Mouse (Mus musculus) intestine, embryonic 14.5 days (tissue): ENCODE measurements at regions not wholly inside any gene's neighbourhood (a gene's known extent, or its start where the extent isn't known, plus 50 kb on each side); places are given as distances from the start of the nearest gene placed in this dataset.

ENCODE experiments used
- ATAC-seq: fragments of 200-750 bp; cut with Nextera tagmentation; replicated peaks from 2 replicates; pipeline ENCODE4 v1.8.0; 2017; ENCODE audit warnings: low read depth, moderate number of reproducible peaks, moderate TSS enrichment, moderate library complexity; ENCODE audit not compliant: low FRiP score, low TSS enrichment
- DNase-seq: peaks from one replicate; pipeline ENCODE4 v3.0.0-alpha.2; 2018; ENCODE audit warnings: low spot score
- H3K27ac ChIP-seq: fragments of 300-500 bp; sonication (generic); 2 replicates; pipeline ENCODE4 v1.5.1; 2014; ENCODE audit warnings: low read depth, mild to moderate bottlenecking, control low read depth
- H3K27me3 ChIP-seq: fragments of 300-500 bp; sonication (generic); replicated peaks from 2 replicates; pipeline ENCODE4 v1.6.1; 2014; ENCODE audit warnings: low read length, control low read depth; ENCODE audit not compliant: control insufficient read depth, insufficient read depth
- H3K36me3 ChIP-seq: fragments of 300-500 bp; sonication (generic); 2 replicates; pipeline ENCODE4 v1.6.1; 2014; ENCODE audit warnings: low read length, control low read depth; ENCODE audit not compliant: control insufficient read depth, insufficient read depth
- H3K4me1 ChIP-seq: fragments of 300-500 bp; sonication (generic); replicated peaks from 2 replicates; pipeline ENCODE4 v1.6.1; 2014; ENCODE audit warnings: low read length, control low read depth, mixed read lengths; ENCODE audit not compliant: control insufficient read depth, insufficient read depth
- H3K4me2 ChIP-seq: fragments of 300-500 bp; sonication (generic); 2 replicates; pipeline ENCODE4 v1.6.1; 2014; ENCODE audit warnings: low read length
- H3K4me3 ChIP-seq: fragments of 300-500 bp; sonication (generic); 2 replicates; pipeline ENCODE4 v1.5.1; 2014; ENCODE audit warnings: low read depth, low read length, control low read depth, mixed read lengths
- H3K9ac ChIP-seq: fragments of 300-500 bp; sonication (generic); 2 replicates; pipeline ENCODE4 v1.6.1; 2014; ENCODE audit warnings: mild to moderate bottlenecking, low read length
- H3K9me3 ChIP-seq: fragments of 300-500 bp; sonication (generic); 2 replicates; pipeline ENCODE4 v1.6.1; 2016; ENCODE audit warnings: low read length, control low read depth; ENCODE audit not compliant: control insufficient read depth
- WGBS: fragments of 180-500 bp; shearing (Covaris S2); extraction: QIAGEN DNeasy Blood & Tissue Kit; methylation state at CpG from one replicate; pipeline ENCODE4 v1.1.7; 2014; 5-methylcytosine and 5-hydroxymethylcytosine counted together

DNA sequence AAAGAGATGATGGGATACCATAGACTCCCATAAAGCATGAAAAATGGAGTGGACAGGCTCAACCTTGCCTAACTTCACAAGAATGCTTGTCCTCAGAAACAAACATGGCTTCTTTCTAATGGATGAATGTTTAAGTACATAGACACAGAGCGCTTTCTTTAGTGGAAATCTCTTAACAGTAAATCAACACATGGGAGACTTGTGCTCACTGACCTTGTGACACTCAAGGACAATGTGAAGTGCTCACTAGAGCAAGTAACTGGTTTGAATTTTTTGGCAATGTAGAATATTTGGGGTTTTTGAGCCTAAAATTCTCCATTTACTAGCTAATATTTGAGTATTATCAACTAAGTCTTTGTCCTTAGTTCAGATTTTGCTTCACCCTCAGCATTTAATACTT, 88.0 kb downstream of the Tent5c start:
- ATAC-seq (no peak), DNase-seq (no peak)
- Histone ChIP-seq H3K27me3 (no peaks in the 10 kb centered on the region), H3K4me2 (no peak overlapping the region), H3K9ac (no peak overlapping the region), H3K9me3 (no peaks in the 10 kb centered on the region), H3K27ac (no peak overlapping the region), H3K36me3 (no peaks in the 10 kb centered on the region), H3K4me1 (no peaks in the 10 kb centered on the region), H3K4me3 (no peak overlapping the region)
- WGBS, result 92% methylated on average over 1 of the region's 1 CpGs

DNA sequence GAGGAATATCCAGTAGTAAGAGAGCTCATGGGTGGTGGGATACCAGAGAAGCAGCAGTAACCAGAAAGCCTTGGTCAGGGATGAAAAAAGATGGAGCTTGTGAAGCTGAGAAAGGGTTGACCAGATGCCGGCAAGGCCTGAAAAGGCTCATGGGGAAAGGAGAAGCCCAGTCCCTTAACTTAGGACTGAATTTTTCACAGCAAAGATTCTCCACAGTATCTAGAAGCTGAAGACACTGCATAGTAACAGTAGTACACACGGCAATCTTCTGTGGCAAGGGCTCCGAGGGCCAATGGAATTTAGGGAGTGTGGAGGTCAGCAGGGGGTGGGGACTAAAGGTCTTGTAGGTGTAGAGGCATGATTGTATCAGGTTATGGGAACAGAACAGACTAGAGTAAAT, 91.6 kb downstream of the Tent5c start:
- no peaks in the 10 kb centered on the region for H3K27me3 ChIP-seq
- H3K9me3 ChIP-seq, result no peaks in the 10 kb centered on the region
- peaks cover 3% of the 10 kb centered on the region; the same call in 1 of the 2 replicates for H3K4me1 ChIP-seq
- ATAC-seq (no peak), DNase-seq (no peak)
- H3K9ac ChIP-seq, result no peak overlapping the region
- H3K27ac ChIP-seq, result no peak overlapping the region
- H3K4me3 ChIP-seq, result no peak overlapping the region
- no peak overlapping the region for H3K4me2 ChIP-seq
- no peaks in the 10 kb centered on the region for H3K36me3 ChIP-seq
- WGBS, result 87% methylated on average over 3 of the region's 3 CpGs

DNA sequence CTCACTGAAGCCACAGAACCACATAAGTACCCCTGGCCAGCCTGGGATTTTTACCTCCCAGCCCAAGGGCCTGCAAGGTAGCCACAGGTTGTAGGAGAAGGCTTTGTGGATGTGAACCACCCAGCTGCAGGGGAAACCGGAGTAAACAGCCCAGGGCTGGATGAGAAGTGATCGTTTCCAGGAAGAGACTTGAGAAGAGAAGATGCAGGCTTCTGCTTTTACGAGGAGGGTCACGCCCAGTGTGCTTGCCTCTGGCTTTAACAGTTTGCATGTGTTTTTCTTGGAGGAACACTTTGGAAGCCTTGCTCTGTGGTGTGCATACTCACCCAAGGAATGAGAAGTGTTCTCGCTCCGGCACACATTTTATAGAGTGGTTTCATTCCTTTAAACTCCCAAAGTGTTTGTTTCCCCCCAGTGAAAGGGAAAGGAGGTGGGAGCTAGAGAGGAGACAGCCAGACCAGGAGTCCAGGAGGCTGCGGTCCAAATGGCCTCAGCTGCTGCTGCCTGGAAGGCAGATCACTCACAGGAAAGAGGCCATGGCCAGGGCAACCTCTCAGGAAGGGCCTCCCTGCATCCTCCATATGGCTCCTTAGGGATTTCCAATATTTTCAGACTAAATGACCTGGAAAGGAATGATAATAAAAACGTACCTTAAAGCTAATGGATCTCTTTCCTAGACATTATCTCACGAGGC, 94.1 kb downstream of the Tent5c start:
- ATAC-seq, result no peak
- Histone ChIP-seq H3K4me2 (no peak overlapping the region), H3K36me3 (no peaks in the 10 kb centered on the region), H3K27me3 (no peaks in the 10 kb centered on the region), H3K9me3 (no peaks in the 10 kb centered on the region), H3K4me1 (peaks cover 3% of the 10 kb centered on the region; the same call in 1 of the 2 replicates), H3K27ac (no peak overlapping the region), H3K9ac (no peak overlapping the region), H3K4me3 (no peak overlapping the region)
- peak; percentile 56 for DNase-seq
- 24% methylated on average over 9 of the region's 9 CpGs for WGBS

DNA sequence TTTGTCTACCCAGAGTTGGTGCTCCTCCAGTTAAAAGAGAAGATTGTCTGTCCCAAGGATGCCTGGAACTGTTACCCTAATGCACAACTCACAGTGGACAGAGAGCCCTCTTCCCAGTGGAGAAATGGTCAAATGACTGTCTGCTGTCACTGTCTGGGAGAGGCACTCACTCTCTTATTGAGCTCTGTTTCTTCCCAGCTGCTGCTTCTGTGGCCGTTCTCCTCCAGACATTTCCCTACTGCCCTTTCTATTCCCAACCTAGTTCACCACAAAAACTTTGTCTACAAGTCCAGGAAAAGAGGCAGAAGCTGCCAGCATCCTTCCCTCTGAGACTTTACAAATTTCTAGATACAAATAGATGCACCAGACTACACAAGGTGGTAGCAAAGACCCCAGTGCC, 95.2 kb downstream of the Tent5c start:
- H3K27me3 ChIP-seq, result no peaks in the 10 kb centered on the region
- no peak overlapping the region for H3K4me2 ChIP-seq
- H3K9ac ChIP-seq, result no peak overlapping the region
- peaks cover 3% of the 10 kb centered on the region; the same call in 1 of the 2 replicates for H3K4me1 ChIP-seq
- H3K9me3 ChIP-seq, result no peaks in the 10 kb centered on the region
- no peaks in the 10 kb centered on the region for H3K36me3 ChIP-seq
- WGBS, result 81% methylated on average over 1 of the region's 1 CpGs
- H3K27ac ChIP-seq, result no peak overlapping the region
- DNase-seq (no peak), ATAC-seq (no peak)
- no peak overlapping the region for H3K4me3 ChIP-seq

DNA sequence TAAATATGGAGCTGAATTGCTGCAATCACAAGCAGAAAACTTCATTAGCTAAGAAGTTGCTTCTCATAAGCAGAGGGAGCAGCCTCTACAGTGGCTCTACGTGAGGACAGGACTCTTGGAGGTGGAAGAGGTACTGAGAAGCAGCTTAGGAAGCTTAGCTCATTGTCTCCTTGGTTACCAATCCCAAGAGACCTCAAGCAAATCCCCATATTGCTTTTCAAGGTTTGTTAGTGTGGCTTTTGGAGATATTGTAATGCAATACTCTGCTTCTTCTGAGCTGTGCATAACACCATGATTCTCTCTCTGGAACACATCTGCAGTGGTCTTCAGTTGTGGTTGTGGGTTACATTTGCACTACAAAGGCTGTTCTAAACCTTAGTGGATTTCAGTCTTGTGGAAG, 106.9 kb downstream of the Tent5c start:
- H3K27me3 ChIP-seq, result no peaks in the 10 kb centered on the region
- ATAC-seq (no peak), DNase-seq (no peak)
- WGBS, result 55% methylated on average over 1 of the region's 1 CpGs
- H3K4me1 ChIP-seq, result no peaks in the 10 kb centered on the region
- no peaks in the 10 kb centered on the region for H3K36me3 ChIP-seq
- no peak overlapping the region for H3K4me3 ChIP-seq
- H3K9ac ChIP-seq, result no peak overlapping the region
- H3K4me2 ChIP-seq, result no peak overlapping the region
- no peaks in the 10 kb centered on the region for H3K9me3 ChIP-seq
- no peak overlapping the region for H3K27ac ChIP-seq

DNA sequence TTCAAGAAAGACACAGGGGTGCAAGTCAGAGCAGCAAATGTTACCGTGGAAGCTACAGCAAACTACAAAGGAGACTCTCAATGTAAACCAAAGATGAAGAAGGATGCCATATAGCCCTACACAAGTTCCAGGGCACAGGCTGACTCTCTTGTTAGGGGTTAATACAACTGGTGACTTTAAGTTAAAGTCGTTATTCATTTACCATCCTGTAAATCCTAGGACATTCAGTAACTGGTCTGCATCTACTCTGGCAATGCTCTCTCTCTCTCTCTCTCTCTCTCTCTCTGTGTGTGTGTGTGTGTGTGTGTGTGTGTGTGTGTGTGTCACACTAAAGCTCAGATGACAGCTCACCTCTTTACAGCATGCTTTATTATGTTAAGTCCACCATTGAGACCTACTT, 107.8 kb downstream of the Tent5c start:
- Histone ChIP-seq H3K4me1 (no peaks in the 10 kb centered on the region), H3K9me3 (no peaks in the 10 kb centered on the region), H3K4me2 (no peak overlapping the region), H3K9ac (no peak overlapping the region), H3K36me3 (no peaks in the 10 kb centered on the region), H3K27ac (no peak overlapping the region), H3K4me3 (no peak overlapping the region), H3K27me3 (no peaks in the 10 kb centered on the region)
- ATAC-seq (no peak), DNase-seq (no peak)
- WGBS, result 68% methylated on average over 2 of the region's 2 CpGs

DNA sequence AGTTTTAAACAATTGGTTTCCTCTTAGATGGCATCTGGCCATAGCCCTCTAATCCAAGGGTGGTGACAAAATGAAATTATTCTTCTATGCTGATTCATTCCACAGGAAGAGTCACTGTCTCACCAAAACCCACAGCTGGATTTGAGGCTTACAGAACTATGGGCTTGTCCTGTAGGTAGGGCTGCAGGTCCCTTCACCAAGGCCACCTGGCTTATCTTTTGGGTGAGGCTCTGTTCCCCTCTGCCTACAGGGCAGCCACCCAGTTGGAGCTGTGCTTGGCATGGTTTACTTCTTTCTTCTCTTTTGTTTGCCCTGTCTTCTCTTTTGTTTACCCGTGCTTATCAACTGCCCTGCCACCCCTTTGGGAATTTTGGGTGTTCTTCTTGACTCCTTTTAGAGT, 113.0 kb downstream of the Tent5c start:
- no peak overlapping the region for H3K27ac ChIP-seq
- H3K9ac ChIP-seq, result no peak overlapping the region
- 41% methylated on average over 1 of the region's 1 CpGs for WGBS
- no peaks in the 10 kb centered on the region for H3K4me1 ChIP-seq
- H3K4me3 ChIP-seq, result no peak overlapping the region
- no peaks in the 10 kb centered on the region for H3K27me3 ChIP-seq
- H3K9me3 ChIP-seq, result no peaks in the 10 kb centered on the region
- no peak overlapping the region for H3K4me2 ChIP-seq
- ATAC-seq (no peak), DNase-seq (no peak)
- H3K36me3 ChIP-seq, result no peaks in the 10 kb centered on the region

DNA sequence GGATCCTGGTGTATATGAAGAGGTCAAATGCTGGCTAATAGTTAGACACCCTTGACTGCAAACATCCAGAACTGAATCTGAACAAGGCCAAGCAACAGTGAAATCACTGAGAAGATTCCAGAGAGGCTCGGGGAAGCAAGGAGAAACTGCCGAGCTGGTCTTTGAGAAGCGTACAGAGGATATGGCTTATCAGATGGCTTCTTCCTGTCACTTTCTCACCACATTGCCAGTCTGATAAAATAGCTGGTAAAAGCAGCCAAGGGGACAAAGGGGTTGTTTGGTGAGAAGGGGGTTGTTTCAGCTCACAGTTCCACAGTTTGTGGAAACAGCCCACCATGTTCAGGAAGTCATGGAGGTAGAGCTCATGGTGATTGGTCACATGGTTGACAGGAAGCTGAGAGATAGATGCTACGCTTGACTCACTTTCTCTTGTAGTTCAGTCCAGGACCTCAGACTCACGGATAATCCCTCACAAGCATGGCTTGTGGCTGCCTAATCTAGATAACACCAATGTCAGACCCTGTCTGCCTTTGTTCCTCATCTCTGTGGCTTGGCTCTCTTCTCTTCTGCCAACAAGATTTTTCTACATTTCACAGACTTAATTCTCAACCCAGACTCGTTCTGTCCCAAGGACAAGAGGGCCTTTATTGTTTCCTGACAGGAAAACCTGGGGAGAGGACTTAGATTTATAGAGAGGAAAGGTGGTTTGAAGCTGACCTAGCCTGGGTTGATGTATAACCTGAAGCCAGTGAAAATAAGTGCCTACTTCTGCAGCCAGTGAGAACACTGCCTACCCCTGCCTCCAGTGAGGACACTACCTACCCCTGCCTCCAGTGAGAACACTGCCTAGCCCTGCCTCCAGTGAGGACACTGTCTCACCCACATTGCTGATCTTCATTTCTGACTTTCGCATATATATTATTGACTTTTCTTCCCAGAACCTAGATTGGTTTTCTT, 122.0 kb downstream of the Tent5c start:
- Histone ChIP-seq H3K9me3 (no peaks in the 10 kb centered on the region), H3K4me3 (no peak overlapping the region), H3K36me3 (no peaks in the 10 kb centered on the region), H3K27me3 (no peaks in the 10 kb centered on the region), H3K9ac (no peak overlapping the region), H3K27ac (no peak overlapping the region), H3K4me2 (no peak overlapping the region), H3K4me1 (no peaks in the 10 kb centered on the region)
- no peak for ATAC-seq
- DNase-seq, result no peak
- 59% methylated on average over 7 of the region's 7 CpGs for WGBS
